Mouse (Mus musculus): ENCODE results near the gene Rnf10.

GRCm38 (mm10) chr5:115313668-115313943 lies 40.9 kb upstream of the Rnf10 start:
- no peak for TF ChIP-seq POLR2A (IDR thresholded peaks at IDR 0.05; ENCODE audit: low read depth, low read length)
- TF ChIP-seq CTCF (IDR thresholded peaks at IDR 0.05; ENCODE audit: borderline replicate concordance, insufficient read depth, low read length) = no peak
